Mouse (Mus musculus) erythroblast, embryonic 14.5 days (primary cell): Measurements from ENCODE around the gene Ikbip.

Experiments used
- GATA1 ChIP-seq: IDR thresholded peaks from 2 replicates; pipeline ENCODE4 v1.6.1; 2012; ENCODE audit warnings: low read length, inconsistent platforms, mixed read lengths
- TAL1 ChIP-seq: IDR thresholded peaks from 3 replicates; pipeline ENCODE4 v1.6.1; 2012; ENCODE audit warnings: low read length, inconsistent platforms, mixed read lengths

DNA sequence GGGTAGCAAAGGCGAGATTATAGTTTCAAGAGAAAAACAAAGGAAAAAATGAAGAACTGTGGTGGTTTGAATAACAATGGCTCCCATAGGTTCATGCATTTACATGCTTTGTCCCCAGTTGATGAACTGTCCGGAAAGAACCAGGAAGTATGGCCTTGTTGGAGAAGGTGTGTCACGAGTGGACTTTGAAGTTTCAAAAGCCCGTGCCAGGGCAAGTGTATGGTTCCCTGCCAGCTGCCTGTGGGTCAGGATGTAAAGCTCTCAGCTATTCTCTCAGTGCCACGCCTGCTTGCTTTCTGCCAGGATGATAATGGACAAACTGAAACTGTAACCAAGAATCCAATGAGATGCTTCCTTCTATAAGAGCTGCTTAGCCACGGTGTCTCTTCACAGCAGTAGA is 20.4 kb upstream of the Ikbip start:
- TF ChIP-seq GATA1 (no peak), TAL1 (no peak)
